Mouse (Mus musculus) heart, embryonic 13.5 days (tissue): ENCODE measurements around the gene Vps8. TPM values are rescaled to one million over a fixed set of nuclear protein-coding genes. Genes with fewer than 3 reads are reported as not detected.

ENCODE experiments used
- ATAC-seq: fragments of 200-750 bp; cut with Nextera tagmentation; 2 replicates; pipeline ENCODE4 v1.8.0; 2017; ENCODE audit warnings: moderate TSS enrichment; ENCODE audit not compliant: insufficient number of reproducible peaks, low FRiP score, low TSS enrichment; ENCODE audit errors: extremely low read depth
- H3K27ac ChIP-seq: fragments of 300-500 bp; sonication (generic); replicated peaks from 2 replicates; pipeline ENCODE4 v1.5.1; 2015; ENCODE audit warnings: moderate library complexity, mild to moderate bottlenecking, inconsistent platforms
- H3K27me3 ChIP-seq: fragments of 300-500 bp; sonication (generic); replicated peaks from 2 replicates; pipeline ENCODE4 v1.6.1; 2015; ENCODE audit warnings: mild to moderate bottlenecking, inconsistent platforms
- H3K36me3 ChIP-seq: fragments of 300-500 bp; sonication (generic); 2 replicates; pipeline ENCODE4 v1.6.1; 2015; ENCODE audit warnings: mild to moderate bottlenecking, inconsistent platforms
- H3K4me1 ChIP-seq: fragments of 300-500 bp; sonication (generic); 2 replicates; pipeline ENCODE4 v1.6.1; 2015; ENCODE audit warnings: inconsistent platforms
- H3K4me2 ChIP-seq: fragments of 300-500 bp; sonication (generic); 2 replicates; pipeline ENCODE4 v1.6.1; 2015; ENCODE audit warnings: inconsistent platforms, mild to moderate bottlenecking, moderate library complexity
- H3K4me3 ChIP-seq: fragments of 300-500 bp; sonication (generic); 2 replicates; pipeline ENCODE4 v1.5.1; 2015; ENCODE audit warnings: moderate library complexity, mild to moderate bottlenecking, inconsistent platforms
- H3K9ac ChIP-seq: fragments of 300-500 bp; sonication (generic); 2 replicates; pipeline ENCODE4 v1.6.1; 2015; ENCODE audit warnings: inconsistent platforms, mild to moderate bottlenecking, moderate library complexity
- H3K9me3 ChIP-seq: fragments of 300-500 bp; sonication (generic); 2 replicates; pipeline ENCODE4 v1.6.1; 2016; ENCODE audit warnings: inconsistent platforms
- WGBS: fragments of 180-500 bp; shearing (Covaris S2); methylation state at CpG from one replicate; pipeline ENCODE4 v1.1.7; 2015; ENCODE audit warnings: mixed read lengths; 5-methylcytosine and 5-hydroxymethylcytosine counted together
- polyA plus RNA-seq: library from polyadenylated mRNA; unstranded; fragments of >200 nt; fragmentation: Nextera tagmentation; extraction: Ambion mirVana; gene quantifications from 2 replicates; pipeline ENCODE4 v1.2.1, GENCODE M21; 2015

The Vps8 gene
- polyA plus RNA-seq, 1 experiment from 2014 or later: 18.9 TPM

DNA sequence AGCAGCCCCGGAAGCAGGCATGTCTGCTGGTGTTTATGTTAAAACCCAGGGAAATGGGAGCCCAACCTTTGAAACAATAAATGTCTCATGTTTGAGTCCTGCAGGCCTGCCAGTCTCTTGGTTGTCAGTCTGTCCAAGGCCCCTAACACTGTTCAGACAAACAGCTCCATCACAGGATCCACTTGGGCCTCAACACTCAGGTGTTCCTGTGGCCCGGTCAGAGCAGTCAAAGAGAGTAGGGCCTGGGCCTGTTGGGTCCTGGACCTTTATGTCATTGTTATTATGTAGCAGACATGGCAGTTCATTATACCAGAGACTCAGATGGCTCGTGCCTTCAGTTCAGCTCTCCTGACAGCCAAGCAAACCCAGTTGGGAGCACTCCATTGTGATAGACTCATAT is 221.7 kb downstream of the Vps8 start:
- no peak for ATAC-seq
- Histone ChIP-seq H3K9me3 (no peaks in the 10 kb centered on the region), H3K4me2 (peak overlapping the region; percentile 38), H3K36me3 (peaks cover 31% of the 10 kb centered on the region), H3K9ac (peak overlapping the region; percentile 61), H3K27ac (peak overlapping the region; percentile 53; the same call in 1 of the 2 replicates), H3K27me3 (no peaks in the 10 kb centered on the region), H3K4me1 (peaks cover 62% of the 10 kb centered on the region), H3K4me3 (no peak overlapping the region)
- WGBS: 70% methylated on average over 3 of the region's 3 CpGs

DNA sequence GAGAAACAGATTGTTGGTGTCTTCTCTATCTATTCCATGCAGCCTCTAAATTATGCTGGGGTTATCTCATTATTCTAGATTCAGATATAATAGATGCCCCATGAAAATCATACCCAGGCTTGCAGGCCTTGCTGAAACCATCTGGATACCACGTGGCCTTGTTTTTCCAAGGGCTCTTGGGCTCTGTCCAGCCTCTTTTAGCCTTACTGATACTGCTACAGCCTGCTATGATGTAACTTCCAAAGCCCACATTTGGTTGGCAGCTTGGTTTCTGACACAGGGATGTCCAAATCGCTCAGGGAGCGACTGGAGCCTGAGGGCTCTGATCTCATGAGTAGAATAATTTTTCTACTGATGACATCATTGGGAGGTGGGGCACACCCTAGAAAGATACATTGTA is 223.0 kb downstream of the Vps8 start:
- ATAC-seq: no peak
- H3K36me3 ChIP-seq: peaks cover 41% of the 10 kb centered on the region
- H3K27ac ChIP-seq: no peak overlapping the region
- no peaks in the 10 kb centered on the region for H3K9me3 ChIP-seq
- no peak overlapping the region for H3K9ac ChIP-seq
- H3K4me2 ChIP-seq: no peak overlapping the region
- 66% methylated on average over 3 of the region's 3 CpGs for WGBS
- H3K27me3 ChIP-seq: no peaks in the 10 kb centered on the region
- no peak overlapping the region for H3K4me3 ChIP-seq
- H3K4me1 ChIP-seq: peaks cover 57% of the 10 kb centered on the region

DNA sequence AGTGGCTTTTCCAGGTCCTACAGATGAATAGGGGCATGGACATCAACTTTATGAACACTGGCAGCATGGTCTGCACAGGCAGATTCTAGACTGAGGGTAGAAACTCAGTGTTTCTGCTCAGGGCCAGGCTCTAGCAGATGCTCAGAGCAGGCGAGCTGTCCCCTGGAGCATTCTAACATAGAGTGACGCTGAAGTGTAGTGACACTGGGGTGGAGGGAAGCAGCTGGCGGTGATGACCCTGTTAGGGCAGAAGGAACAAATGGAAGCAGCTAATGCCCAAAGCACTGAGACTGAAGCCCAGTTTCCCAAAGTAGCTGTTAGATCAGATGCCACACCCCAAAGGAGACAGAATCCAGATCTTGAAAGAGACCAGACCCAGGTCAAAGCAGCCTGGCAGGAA is 223.6 kb downstream of the Vps8 start:
- no peak overlapping the region for H3K4me2 ChIP-seq
- H3K36me3 ChIP-seq: peaks cover 41% of the 10 kb centered on the region
- H3K27ac ChIP-seq: no peak overlapping the region
- WGBS: 65% methylated on average over 3 of the region's 3 CpGs
- no peak overlapping the region for H3K9ac ChIP-seq
- no peak overlapping the region for H3K4me3 ChIP-seq
- no peak for ATAC-seq
- H3K9me3 ChIP-seq: no peaks in the 10 kb centered on the region
- peaks cover 52% of the 10 kb centered on the region for H3K4me1 ChIP-seq
- H3K27me3 ChIP-seq: no peaks in the 10 kb centered on the region

DNA sequence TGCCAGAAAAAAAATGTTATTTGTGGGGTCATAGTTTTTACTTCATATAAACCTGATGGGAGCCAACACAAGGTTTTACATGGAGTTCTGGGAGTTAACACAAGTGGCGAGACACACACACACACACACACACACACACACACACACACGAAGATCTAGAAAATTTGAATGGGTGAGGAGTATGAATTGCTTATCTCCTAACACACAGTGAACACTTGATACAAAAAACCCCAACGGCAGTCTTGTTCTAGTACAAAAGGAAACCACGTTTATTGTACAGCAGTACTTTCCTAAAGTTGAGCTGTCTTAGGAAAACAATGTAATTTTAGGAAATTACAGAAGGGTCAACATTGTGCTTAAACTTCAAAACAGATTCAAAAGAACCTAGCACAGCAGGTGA is 225.9 kb downstream of the Vps8 start:
- Histone ChIP-seq H3K4me3 (no peak overlapping the region), H3K9ac (no peak overlapping the region), H3K27me3 (no peaks in the 10 kb centered on the region), H3K4me2 (no peak overlapping the region), H3K9me3 (no peaks in the 10 kb centered on the region), H3K36me3 (peaks cover 50% of the 10 kb centered on the region), H3K27ac (no peak overlapping the region), H3K4me1 (peaks cover 33% of the 10 kb centered on the region)
- 71% methylated on average over 4 of the region's 4 CpGs for WGBS
- no peak for ATAC-seq

GRCm38 (mm10) chr16:21650289-21650688 is 227.4 kb downstream of the Vps8 start:
- Histone ChIP-seq H3K4me1 (peaks cover 24% of the 10 kb centered on the region), H3K9me3 (no peaks in the 10 kb centered on the region), H3K27ac (no peak overlapping the region), H3K9ac (no peak overlapping the region), H3K4me3 (no peak overlapping the region), H3K27me3 (no peaks in the 10 kb centered on the region), H3K36me3 (peaks cover 46% of the 10 kb centered on the region), H3K4me2 (no peak overlapping the region)
- no peak for ATAC-seq
- WGBS: 85% methylated on average over 3 of the region's 3 CpGs

DNA sequence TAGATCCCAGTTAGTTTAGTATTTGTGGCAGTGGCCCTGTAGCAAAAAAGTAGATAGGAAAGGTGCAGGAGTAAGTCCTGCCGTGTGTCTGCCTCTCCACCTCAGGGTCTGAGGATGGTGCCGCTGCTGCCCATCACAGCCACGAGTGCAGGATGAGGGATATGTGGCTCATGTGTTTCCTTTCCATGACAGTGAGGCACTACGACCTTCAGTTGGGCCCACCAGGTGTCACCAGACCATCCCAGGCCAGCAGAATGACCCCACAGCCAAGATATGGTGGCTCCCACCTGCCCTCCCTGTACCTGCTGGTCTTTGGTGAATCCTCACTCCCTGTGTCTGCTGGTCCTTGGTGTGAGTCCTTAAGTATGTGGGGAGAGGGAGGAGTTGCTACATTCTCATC is 228.2 kb downstream of the Vps8 start:
- H3K9ac ChIP-seq: no peak overlapping the region
- H3K4me2 ChIP-seq: no peak overlapping the region
- H3K9me3 ChIP-seq: no peaks in the 10 kb centered on the region
- H3K4me3 ChIP-seq: no peak overlapping the region
- peaks cover 24% of the 10 kb centered on the region for H3K4me1 ChIP-seq
- H3K36me3 ChIP-seq: peaks cover 46% of the 10 kb centered on the region
- ATAC-seq: no peak
- H3K27ac ChIP-seq: no peak overlapping the region
- 76% methylated on average over 4 of the region's 4 CpGs for WGBS
- no peaks in the 10 kb centered on the region for H3K27me3 ChIP-seq

GRCm38 (mm10) chr16:21653151-21653550 is 230.2 kb downstream of the Vps8 start:
- H3K36me3 ChIP-seq: peaks cover 52% of the 10 kb centered on the region
- H3K4me2 ChIP-seq: no peak overlapping the region
- no peak overlapping the region for H3K4me3 ChIP-seq
- H3K9me3 ChIP-seq: no peaks in the 10 kb centered on the region
- H3K9ac ChIP-seq: no peak overlapping the region
- 75% methylated on average over 15 of the region's 15 CpGs for WGBS
- no peaks in the 10 kb centered on the region for H3K27me3 ChIP-seq
- ATAC-seq: no peak
- peaks cover 16% of the 10 kb centered on the region for H3K4me1 ChIP-seq
- H3K27ac ChIP-seq: no peak overlapping the region

DNA sequence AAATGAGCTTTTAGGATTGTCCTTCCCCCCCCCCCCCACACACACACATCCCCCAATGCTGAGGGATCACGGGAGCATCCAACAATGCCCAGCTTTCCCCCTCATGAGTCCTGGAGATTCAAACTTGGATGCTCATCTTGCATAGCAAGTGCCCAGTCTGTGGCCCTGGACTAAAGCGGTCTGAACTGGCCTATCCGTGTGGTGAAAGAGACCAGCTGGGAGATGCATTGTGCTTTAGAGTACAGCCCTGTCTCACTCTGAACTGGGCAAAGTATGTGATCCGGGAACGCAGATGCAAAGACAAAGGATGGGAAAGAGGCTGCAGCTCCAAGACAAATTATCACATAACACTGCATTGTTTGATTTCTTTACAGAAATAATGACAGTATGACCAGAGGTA is 231.5 kb downstream of the Vps8 start:
- WGBS: 87% methylated on average over 5 of the region's 5 CpGs
- Histone ChIP-seq H3K27me3 (no peaks in the 10 kb centered on the region), H3K4me2 (no peak overlapping the region), H3K27ac (no peak overlapping the region), H3K9ac (no peak overlapping the region), H3K36me3 (peaks cover 54% of the 10 kb centered on the region), H3K4me3 (no peak overlapping the region), H3K4me1 (peaks cover 18% of the 10 kb centered on the region), H3K9me3 (0 out of 2 replicates have a peak, but pooled peaks cover 8% of the 10 kb centered on the region)
- no peak for ATAC-seq

GRCm38 (mm10) chr16:21655291-21655690 is 232.4 kb downstream of the Vps8 start:
- WGBS: 32% methylated on average over 6 of the region's 6 CpGs
- H3K4me2 ChIP-seq: no peak overlapping the region
- no peaks in the 10 kb centered on the region for H3K27me3 ChIP-seq
- H3K9me3 ChIP-seq: 0 out of 2 replicates have a peak, but pooled peaks cover 8% of the 10 kb centered on the region
- peaks cover 21% of the 10 kb centered on the region for H3K4me1 ChIP-seq
- no peak overlapping the region for H3K4me3 ChIP-seq
- H3K36me3 ChIP-seq: peaks cover 54% of the 10 kb centered on the region
- no peak for ATAC-seq
- H3K27ac ChIP-seq: peak overlapping the region; percentile 36; the same call in 1 of the 2 replicates
- H3K9ac ChIP-seq: no peak overlapping the region; the same call in 1 of the 2 replicates

DNA sequence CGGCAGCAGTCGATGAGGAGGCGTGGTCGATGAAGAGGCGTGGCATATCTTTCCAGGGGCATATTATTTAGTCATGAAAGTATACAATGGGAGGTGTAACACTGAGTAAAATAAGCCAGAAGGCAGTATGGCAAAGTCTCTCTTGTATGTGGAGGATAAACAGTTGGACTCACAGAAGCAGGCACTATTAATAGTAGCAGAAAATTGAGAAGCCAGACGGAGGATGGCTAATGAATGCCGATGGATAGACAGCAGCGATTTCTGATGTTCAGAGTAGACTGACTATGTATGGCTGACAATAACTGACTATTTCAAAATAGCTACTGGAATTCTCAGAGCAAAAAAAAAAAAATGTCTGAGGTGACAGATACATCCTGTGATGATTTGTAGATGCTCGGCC is 233.0 kb downstream of the Vps8 start:
- ATAC-seq: no peak
- Histone ChIP-seq H3K27me3 (no peaks in the 10 kb centered on the region), H3K9ac (no peak overlapping the region), H3K4me1 (peaks cover 21% of the 10 kb centered on the region), H3K36me3 (peaks cover 47% of the 10 kb centered on the region), H3K4me2 (no peak overlapping the region), H3K27ac (peak overlapping the region; percentile 15; the same call in 1 of the 2 replicates), H3K9me3 (0 out of 2 replicates have a peak, but pooled peaks cover 8% of the 10 kb centered on the region), H3K4me3 (no peak overlapping the region)
- WGBS: 75% methylated on average over 9 of the region's 9 CpGs

GRCm38 (mm10) chr16:21664633-21665363 is 241.9 kb downstream of the Vps8 start:
- H3K4me2 ChIP-seq: no peak overlapping the region
- peaks cover 18% of the 10 kb centered on the region for H3K4me1 ChIP-seq
- no peak overlapping the region for H3K4me3 ChIP-seq
- peaks cover 3% of the 10 kb centered on the region; the same call in 1 of the 2 replicates for H3K9me3 ChIP-seq
- peaks cover 14% of the 10 kb centered on the region for H3K36me3 ChIP-seq
- H3K27ac ChIP-seq: no peak overlapping the region
- peaks cover 15% of the 10 kb centered on the region for H3K27me3 ChIP-seq
- H3K9ac ChIP-seq: peak overlapping the region; percentile 6; the same call in 1 of the 2 replicates
- 39% methylated on average over 18 of the region's 18 CpGs for WGBS
- no peak for ATAC-seq

DNA sequence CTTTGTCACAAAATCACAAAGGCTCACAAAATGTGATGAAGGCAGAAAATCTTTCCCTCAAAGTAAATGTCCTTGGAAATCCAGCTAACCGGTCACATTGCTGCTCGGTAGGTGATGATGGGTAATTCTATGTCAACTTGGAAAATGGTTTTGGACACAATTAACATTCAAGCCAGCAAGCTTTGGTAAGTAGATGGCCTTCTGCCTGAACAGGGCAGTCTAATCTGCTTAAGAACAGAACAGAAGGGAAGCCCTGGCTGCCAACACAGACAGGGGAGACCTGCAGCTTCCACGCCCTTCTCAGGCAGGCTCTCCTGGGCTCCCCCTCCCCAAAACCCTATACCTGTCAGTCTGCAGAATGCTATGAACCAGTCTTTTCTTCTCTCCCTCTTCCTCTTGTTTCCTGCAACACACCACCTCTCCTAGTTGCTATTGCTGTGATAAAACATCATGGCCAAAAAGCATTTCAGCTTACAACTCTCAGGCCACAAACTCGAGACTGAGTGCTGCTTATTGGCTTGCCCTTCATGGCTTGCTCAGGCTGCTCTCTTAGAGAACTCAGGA is 242.6 kb downstream of the Vps8 start:
- Histone ChIP-seq H3K4me1 (peaks cover 18% of the 10 kb centered on the region), H3K4me3 (no peak overlapping the region), H3K9me3 (peaks cover 3% of the 10 kb centered on the region; the same call in 1 of the 2 replicates), H3K27ac (no peak overlapping the region), H3K4me2 (no peak overlapping the region), H3K9ac (no peak overlapping the region), H3K36me3 (peaks cover 13% of the 10 kb centered on the region), H3K27me3 (peaks cover 15% of the 10 kb centered on the region)
- WGBS: 30% methylated on average over 4 of the region's 4 CpGs
- ATAC-seq: no peak
